Mouse (Mus musculus): ENCODE measurements at regions not wholly inside any gene's neighbourhood (a gene's known extent, or its start where the extent isn't known, plus 50 kb on each side); places are given as distances from the start of the nearest gene placed in this dataset.

- no peak for TF ChIP-seq CTCF (IDR thresholded peaks at IDR 0.05)
- no peak for TF ChIP-seq EP300 (IDR thresholded peaks at IDR 0.05)
Measured at GRCm38 (mm10) chr1:35873038-35873437, 195.2 kb upstream of the Hs6st1 start.
